Mouse (Mus musculus) olfactory bulb, adult 2 months (tissue): ENCODE results near the gene Chtf18.

Experiments used
- CTCF ChIP-seq: fragments of 200-500 bp; IDR thresholded peaks from 2 replicates; pipeline ENCODE4 v1.5.1; 2012; ENCODE audit warnings: low read depth, mild to moderate bottlenecking, low read length, moderate library complexity; ENCODE audit not compliant: insufficient read depth
- POLR2A ChIP-seq: fragments of 200-500 bp; IDR thresholded peaks from 2 replicates; pipeline ENCODE4 v1.6.1; 2012; ENCODE audit warnings: mild to moderate bottlenecking, low read depth, low read length, moderate library complexity; ENCODE audit not compliant: insufficient read depth

DNA sequence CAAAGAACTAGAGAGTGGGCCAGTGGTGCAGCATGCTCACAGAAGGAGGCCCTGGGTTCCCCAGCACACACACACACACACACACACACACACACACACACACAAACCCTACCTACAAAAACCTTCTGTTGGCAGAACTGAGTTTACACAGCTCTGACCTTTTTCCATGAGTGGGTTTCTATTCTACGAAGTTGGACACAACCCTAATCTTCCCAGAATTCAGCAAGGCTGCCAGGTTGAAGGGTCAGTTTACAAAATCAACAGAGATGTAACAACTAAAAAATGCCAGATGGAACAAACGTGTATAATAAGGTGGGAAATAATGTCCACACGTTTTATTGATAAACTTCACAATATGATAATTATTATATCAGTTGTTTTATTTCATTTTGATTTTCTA lies 30.5 kb upstream of the Chtf18 start:
- TF ChIP-seq CTCF (no peak), POLR2A (no peak)
